Mouse (Mus musculus) intestine, embryonic 15.5 days (tissue): ENCODE results near the gene Itpr2. TPM values are rescaled to one million over a fixed set of nuclear protein-coding genes. Genes with fewer than 3 reads are reported as not detected.

ENCODE experiments used
- ATAC-seq: fragments of 200-750 bp; cut with Nextera tagmentation; 2 replicates; pipeline ENCODE4 v1.8.0; 2017; ENCODE audit warnings: moderate TSS enrichment, moderate library complexity
- H3K27ac ChIP-seq: fragments of 300-500 bp; sonication (generic); 2 replicates; pipeline ENCODE4 v1.5.1; 2015; ENCODE audit warnings: mild to moderate bottlenecking, inconsistent platforms
- H3K27me3 ChIP-seq: fragments of 300-500 bp; sonication (generic); replicated peaks from 2 replicates; pipeline ENCODE4 v1.6.1; 2015; ENCODE audit warnings: inconsistent platforms
- H3K36me3 ChIP-seq: fragments of 300-500 bp; sonication (generic); 2 replicates; pipeline ENCODE4 v1.6.1; 2015; ENCODE audit warnings: inconsistent platforms
- H3K4me1 ChIP-seq: fragments of 300-500 bp; sonication (generic); replicated peaks from 2 replicates; pipeline ENCODE4 v1.6.1; 2015; ENCODE audit warnings: inconsistent platforms
- H3K4me2 ChIP-seq: fragments of 300-500 bp; sonication (generic); replicated peaks from 2 replicates; pipeline ENCODE4 v1.6.1; 2015; ENCODE audit warnings: mild to moderate bottlenecking, inconsistent platforms
- H3K4me3 ChIP-seq: fragments of 300-500 bp; sonication (generic); replicated peaks from 2 replicates; pipeline ENCODE4 v1.5.1; 2015; ENCODE audit warnings: inconsistent platforms
- H3K9ac ChIP-seq: fragments of 300-500 bp; sonication (generic); 2 replicates; pipeline ENCODE4 v1.6.1; 2015; ENCODE audit warnings: inconsistent platforms
- H3K9me3 ChIP-seq: fragments of 300-500 bp; sonication (generic); 2 replicates; pipeline ENCODE4 v1.6.1; 2016; ENCODE audit warnings: inconsistent platforms
- WGBS: fragments of 180-500 bp; shearing (Covaris S2); methylation state at CpG from one replicate; pipeline ENCODE4 v1.1.7; 2015; 5-methylcytosine and 5-hydroxymethylcytosine counted together
- polyA plus RNA-seq: library from polyadenylated mRNA; unstranded; fragments of >200 nt; fragmentation: Nextera tagmentation; extraction: Ambion mirVana; gene quantifications from 2 replicates; pipeline ENCODE4 v1.2.1, GENCODE M21; 2015

Itpr2 gene
- polyA plus RNA-seq, 1 experiment from 2014 or later: 8.8 TPM

- Histone ChIP-seq H3K36me3 (no peaks in the 10 kb centered on the region), H3K9me3 (no peaks in the 10 kb centered on the region), H3K27ac (no peak overlapping the region), H3K4me2 (no peak overlapping the region), H3K4me3 (no peak overlapping the region), H3K9ac (no peak overlapping the region), H3K4me1 (no peaks in the 10 kb centered on the region), H3K27me3 (no peaks in the 10 kb centered on the region)
- WGBS: 96% methylated on average over 1 of the region's 1 CpGs
- no peak for ATAC-seq
These were observed 267.6 kb downstream of the Itpr2 start for GRCm38 (mm10) chr6:146234417-146234816.

- Histone ChIP-seq H3K4me2 (no peak overlapping the region), H3K9ac (no peak overlapping the region), H3K27ac (no peak overlapping the region), H3K4me1 (no peaks in the 10 kb centered on the region), H3K36me3 (no peaks in the 10 kb centered on the region), H3K9me3 (no peaks in the 10 kb centered on the region), H3K4me3 (no peak overlapping the region), H3K27me3 (no peaks in the 10 kb centered on the region)
- 91% methylated on average over 6 of the region's 6 CpGs for WGBS
- ATAC-seq: no peak
These were observed 271.1 kb downstream of the Itpr2 start for GRCm38 (mm10) chr6:146230903-146231302.

GRCm38 (mm10) chr6:146230373-146230788 is 271.6 kb downstream of the Itpr2 start:
- Histone ChIP-seq H3K27me3 (no peaks in the 10 kb centered on the region), H3K27ac (no peak overlapping the region), H3K4me1 (no peaks in the 10 kb centered on the region), H3K4me2 (no peak overlapping the region), H3K36me3 (no peaks in the 10 kb centered on the region), H3K4me3 (no peak overlapping the region), H3K9me3 (no peaks in the 10 kb centered on the region), H3K9ac (no peak overlapping the region)
- WGBS: 65% methylated on average over 9 of the region's 9 CpGs
- 0 out of 2 replicates have a peak, but pooled peaks have one; percentile 49 for ATAC-seq

DNA sequence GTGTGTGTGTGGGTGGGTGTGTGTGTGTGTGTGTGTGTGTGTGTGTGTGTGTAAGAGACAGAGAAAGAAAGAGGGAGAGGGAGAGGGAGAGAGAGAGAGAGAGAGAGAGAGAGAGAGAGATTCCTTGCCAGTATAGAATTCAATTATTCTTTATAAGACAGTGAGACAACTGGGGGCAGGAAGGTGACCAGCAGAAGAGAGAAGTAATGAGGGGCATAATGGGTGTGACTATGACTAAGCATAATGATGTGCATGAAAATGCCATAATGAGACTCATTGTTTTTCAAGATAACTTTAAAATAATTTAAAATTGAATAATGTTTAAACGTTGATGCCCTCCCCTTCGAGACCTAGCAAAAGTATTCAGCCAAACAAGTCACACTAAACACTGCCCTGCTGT is 272.1 kb downstream of the Itpr2 start:
- WGBS: 68% methylated on average over 2 of the region's 2 CpGs

DNA sequence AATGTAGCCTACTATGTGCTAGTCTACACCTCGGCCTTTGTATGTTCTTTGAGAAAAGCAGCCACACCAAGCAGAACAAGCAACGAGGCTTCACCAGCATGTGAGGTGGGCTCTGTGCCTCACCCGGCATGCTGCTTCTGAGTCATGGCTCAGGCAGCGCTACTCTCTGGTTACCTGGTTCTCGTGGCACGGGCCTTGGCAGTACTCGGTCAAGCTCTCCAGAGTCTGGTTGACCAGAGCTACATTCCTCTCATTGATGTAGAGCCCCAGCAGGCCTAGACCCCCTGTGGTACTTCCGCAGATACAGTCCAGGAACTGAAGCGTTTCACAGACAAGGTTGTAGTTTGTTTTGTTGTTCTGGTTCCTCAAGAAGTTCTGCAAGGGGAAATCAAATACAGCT is 272.5 kb downstream of the Itpr2 start:
- Histone ChIP-seq H3K27ac (no peak overlapping the region), H3K27me3 (no peaks in the 10 kb centered on the region), H3K4me3 (no peak overlapping the region), H3K9ac (no peak overlapping the region), H3K9me3 (no peaks in the 10 kb centered on the region), H3K36me3 (no peaks in the 10 kb centered on the region), H3K4me1 (no peaks in the 10 kb centered on the region), H3K4me2 (no peak overlapping the region)
- 77% methylated on average over 9 of the region's 9 CpGs for WGBS
- ATAC-seq: no peak

More for the DNA sequence above, 272.1 kb downstream of the Itpr2 start:
- Histone ChIP-seq H3K27ac (no peak overlapping the region), H3K27me3 (no peaks in the 10 kb centered on the region), H3K36me3 (no peaks in the 10 kb centered on the region), H3K4me2 (no peak overlapping the region), H3K9ac (no peak overlapping the region), H3K4me1 (no peaks in the 10 kb centered on the region), H3K4me3 (no peak overlapping the region), H3K9me3 (no peaks in the 10 kb centered on the region)
- no peak for ATAC-seq

- H3K4me1 ChIP-seq: no peaks in the 10 kb centered on the region
- no peak overlapping the region for H3K27ac ChIP-seq
- 89% methylated on average over 3 of the region's 3 CpGs for WGBS
- no peak for ATAC-seq
- no peak overlapping the region for H3K9ac ChIP-seq
- no peaks in the 10 kb centered on the region for H3K27me3 ChIP-seq
- no peak overlapping the region for H3K4me2 ChIP-seq
- no peaks in the 10 kb centered on the region for H3K9me3 ChIP-seq
- no peak overlapping the region for H3K4me3 ChIP-seq
- H3K36me3 ChIP-seq: no peaks in the 10 kb centered on the region
These were observed 274.0 kb downstream of the Itpr2 start for GRCm38 (mm10) chr6:146228048-146228447.

- ATAC-seq: no peak
- H3K4me3 ChIP-seq: no peak overlapping the region
- H3K9ac ChIP-seq: no peak overlapping the region
- no peak overlapping the region for H3K4me2 ChIP-seq
- H3K27me3 ChIP-seq: no peaks in the 10 kb centered on the region
- no peaks in the 10 kb centered on the region for H3K9me3 ChIP-seq
- WGBS: 66% methylated on average over 8 of the region's 8 CpGs
- no peaks in the 10 kb centered on the region for H3K36me3 ChIP-seq
- no peaks in the 10 kb centered on the region for H3K4me1 ChIP-seq
- no peak overlapping the region for H3K27ac ChIP-seq
These were observed 279.5 kb downstream of the Itpr2 start for GRCm38 (mm10) chr6:146222403-146223063.

GRCm38 (mm10) chr6:146221371-146222336 is 280.4 kb downstream of the Itpr2 start:
- peak; percentile 61 for ATAC-seq
- Histone ChIP-seq H3K9me3 (no peaks in the 10 kb centered on the region), H3K4me2 (no peak overlapping the region), H3K27ac (no peak overlapping the region), H3K36me3 (no peaks in the 10 kb centered on the region), H3K27me3 (no peaks in the 10 kb centered on the region), H3K4me3 (no peak overlapping the region), H3K4me1 (no peaks in the 10 kb centered on the region), H3K9ac (no peak overlapping the region)
- WGBS: 41% methylated on average over 23 of the region's 23 CpGs

DNA sequence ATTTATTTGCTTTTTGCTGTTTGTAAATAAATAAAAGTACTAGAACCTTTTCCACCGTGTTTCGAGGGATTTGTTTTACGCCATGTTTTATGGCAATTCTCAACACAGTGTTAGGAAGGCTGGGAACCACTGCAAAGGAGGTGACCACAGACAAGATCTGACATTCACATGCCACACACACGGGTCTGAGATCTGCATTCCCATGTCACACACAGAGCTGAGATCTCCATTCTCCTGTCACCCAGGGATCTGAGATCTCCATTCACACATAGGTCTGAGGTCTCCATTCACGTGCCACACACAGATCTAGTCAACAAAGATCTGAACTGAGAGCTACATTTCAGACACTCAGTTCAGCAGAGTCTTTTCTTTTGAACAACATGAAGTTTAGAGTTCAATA is 282.0 kb downstream of the Itpr2 start:
- H3K4me1 ChIP-seq: no peaks in the 10 kb centered on the region
- H3K27me3 ChIP-seq: no peaks in the 10 kb centered on the region
- no peak overlapping the region for H3K4me3 ChIP-seq
- no peaks in the 10 kb centered on the region for H3K36me3 ChIP-seq
- no peak for ATAC-seq
- no peak overlapping the region for H3K9ac ChIP-seq
- H3K4me2 ChIP-seq: no peak overlapping the region
- no peaks in the 10 kb centered on the region for H3K9me3 ChIP-seq
- H3K27ac ChIP-seq: no peak overlapping the region
- 78% methylated on average over 5 of the region's 5 CpGs for WGBS

DNA sequence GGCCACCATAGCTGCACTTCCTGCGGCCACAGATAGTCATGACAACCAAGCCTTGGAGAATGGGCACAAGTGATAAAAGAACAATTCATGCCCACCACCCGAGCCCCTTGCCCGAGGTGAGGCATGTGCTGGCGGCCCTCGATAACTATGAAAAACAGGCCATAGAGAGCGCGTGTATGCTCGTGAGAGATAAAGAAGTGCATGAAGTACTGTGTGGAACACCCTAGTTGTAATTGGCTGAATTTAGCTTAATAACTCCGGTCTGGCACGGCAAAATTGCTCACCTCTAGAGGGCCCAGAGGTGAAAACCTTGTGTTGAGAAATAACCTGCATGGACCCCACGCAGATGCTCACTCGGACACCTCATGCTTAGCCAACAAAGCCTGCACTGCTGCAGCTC is 282.5 kb downstream of the Itpr2 start:
- Histone ChIP-seq H3K4me3 (no peak overlapping the region), H3K27me3 (no peaks in the 10 kb centered on the region), H3K9me3 (no peaks in the 10 kb centered on the region), H3K4me2 (no peak overlapping the region), H3K9ac (no peak overlapping the region), H3K27ac (no peak overlapping the region), H3K4me1 (no peaks in the 10 kb centered on the region), H3K36me3 (no peaks in the 10 kb centered on the region)
- peak; percentile 65; the same call in 1 of the 2 replicates for ATAC-seq
- 89% methylated on average over 12 of the region's 12 CpGs for WGBS

- H3K27me3 ChIP-seq: no peaks in the 10 kb centered on the region
- ATAC-seq: no peak
- no peaks in the 10 kb centered on the region for H3K4me1 ChIP-seq
- no peak overlapping the region for H3K9ac ChIP-seq
- WGBS: 78% methylated on average over 2 of the region's 2 CpGs
- H3K27ac ChIP-seq: no peak overlapping the region
- H3K4me3 ChIP-seq: no peak overlapping the region
- no peak overlapping the region for H3K4me2 ChIP-seq
- no peaks in the 10 kb centered on the region for H3K9me3 ChIP-seq
- H3K36me3 ChIP-seq: no peaks in the 10 kb centered on the region
These were observed 286.7 kb downstream of the Itpr2 start for GRCm38 (mm10) chr6:146215302-146215701.

GRCm38 (mm10) chr6:146212339-146212738 is 289.7 kb downstream of the Itpr2 start:
- no peak overlapping the region for H3K4me3 ChIP-seq
- WGBS: 93% methylated on average over 3 of the region's 3 CpGs
- ATAC-seq: no peak
- H3K9ac ChIP-seq: no peak overlapping the region
- H3K36me3 ChIP-seq: no peaks in the 10 kb centered on the region
- no peak overlapping the region for H3K27ac ChIP-seq
- H3K9me3 ChIP-seq: no peaks in the 10 kb centered on the region
- no peaks in the 10 kb centered on the region for H3K27me3 ChIP-seq
- H3K4me1 ChIP-seq: no peaks in the 10 kb centered on the region
- H3K4me2 ChIP-seq: no peak overlapping the region
